Mouse (Mus musculus) adrenal gland, adult (tissue): Measurements from ENCODE around the gene Gcnt2.
"Not testable (repeated sequence)": the region's sequence is repeated elsewhere in the genome, so short reads cannot be mapped to it uniquely, and the experiment has no call there.

Experiments used
- DNase-seq, 2 experiments: peaks; one replicate each; pipeline ENCODE4 v3.0.0; 2022 to 2023; ENCODE audit warnings: low spot score in 1 of 2; ENCODE audit not compliant: inconsistent age in 2 of 2

Gene Gcnt2

DNA sequence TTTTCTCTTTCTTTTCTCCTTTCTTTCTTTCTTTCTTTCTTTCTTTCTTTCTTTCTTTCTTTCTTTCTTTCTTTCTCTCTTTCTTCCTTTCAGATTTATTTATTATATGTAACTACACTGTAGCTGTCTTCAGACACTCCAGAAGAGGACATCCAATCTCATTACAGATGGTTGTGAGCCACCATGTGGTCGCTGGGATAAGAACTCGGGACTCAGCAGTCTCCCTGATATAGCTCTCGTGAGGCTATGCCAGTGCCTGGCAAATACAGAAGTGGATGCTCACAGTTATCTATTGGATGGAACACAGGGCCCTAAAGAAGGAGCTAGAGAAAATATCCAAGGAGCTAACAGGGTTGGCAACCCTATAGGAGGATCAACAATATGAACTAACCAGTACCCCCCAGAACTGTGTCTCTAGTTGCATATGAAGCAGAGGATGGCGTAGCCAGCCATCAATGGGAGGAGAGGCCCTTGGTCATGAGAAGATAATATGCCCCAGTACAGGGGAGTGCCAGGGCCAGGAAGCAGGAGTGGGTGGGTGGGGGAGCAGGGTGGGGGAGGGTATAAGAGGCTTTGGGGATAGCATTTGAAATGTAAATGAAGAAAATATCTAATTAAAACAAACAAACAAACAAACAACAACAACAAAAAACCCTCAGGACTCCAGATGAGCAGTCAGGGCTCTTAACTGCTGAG lies 128.2 kb downstream of the Gcnt2 start:
- not testable (repeated sequence) for DNase-seq

- DNase-seq = no peak
These were observed 128.9 kb downstream of the Gcnt2 start for GRCm38 (mm10) chr13:40988418-40988817.

- peak; percentile 37 to 71 for DNase-seq
These were observed 135.1 kb downstream of the Gcnt2 start for GRCm38 (mm10) chr13:40994487-40995263.

GRCm38 (mm10) chr13:40998537-40998936 lies 139.0 kb downstream of the Gcnt2 start:
- DNase-seq = not testable (repeated sequence)

- DNase-seq = peak; percentile 64 to 87
These were observed 140.8 kb downstream of the Gcnt2 start for GRCm38 (mm10) chr13:41000140-41000925.

- peak; percentile 94 to 99 for DNase-seq
These were observed 141.5 kb downstream of the Gcnt2 start, which contains the start of gene Pak1ip1 for GRCm38 (mm10) chr13:41000926-41001639. Gene Pak1ip1 (plus strand): TSS chr13:41001023.

- no peak for DNase-seq
These were observed 142.4 kb downstream of the Gcnt2 start for GRCm38 (mm10) chr13:41002001-41002400.

DNA sequence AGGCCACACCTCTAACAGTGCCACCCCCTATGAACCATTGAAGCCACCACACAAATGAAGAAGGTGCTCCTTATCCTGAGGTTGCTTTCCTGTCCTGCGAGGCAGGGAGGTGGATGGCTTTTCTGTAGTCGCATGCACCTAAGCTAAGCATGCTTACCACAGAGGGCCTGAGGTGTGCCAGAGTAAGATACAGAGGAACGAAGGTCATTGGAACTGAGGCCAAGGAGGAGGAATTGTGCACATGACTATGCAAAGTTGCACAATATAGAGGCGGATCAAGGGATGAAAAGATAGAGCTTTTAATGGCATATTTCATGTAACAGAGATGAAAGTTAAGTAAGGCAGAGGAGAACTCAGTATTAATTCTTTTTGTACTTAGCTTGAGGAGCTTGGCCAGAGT lies 146.7 kb downstream of the Gcnt2 start:
- DNase-seq = no peak

GRCm38 (mm10) chr13:41008271-41008670 lies 148.7 kb downstream of the Gcnt2 start:
- DNase-seq = no peak

- DNase-seq = no peak
These were observed 149.4 kb downstream of the Gcnt2 start for GRCm38 (mm10) chr13:41008946-41009345.
